Mouse (Mus musculus) left cerebral cortex, postnatal 14 days (tissue): Measurements from ENCODE around the gene Slc17a7. TPM values are rescaled to one million over a fixed set of nuclear protein-coding genes. Genes with fewer than 3 reads are reported as not detected.

Experiments used
- DNase-seq, 2 experiments: peaks; one replicate each; pipeline ENCODE4 v3.0.0; 2021 to 2022; ENCODE audit warnings: low spot score in 2 of 2, mixed read lengths in 1 of 2
- intact Hi-C: fragments of 180-260 bp; cut with DNase I; formaldehyde crosslinking; loops from one replicate; pipeline ENCODE4 v1.15.1; 2025
- microRNA-seq, 2 experiments: library from miRNA; unstranded; fragments of <30 nt; microRNA quantifications; one replicate each; pipeline ENCODE4 v1.2.0; 2022
- total RNA-seq, 2 experiments: library from RNA; stranded (reverse); gene quantifications; 2 replicates each; pipeline ENCODE4 v1.2.3; 2021

Slc17a7 gene
- total RNA-seq, 2 experiments from 2014 or later: 1,570 to 1,628 TPM

DNA sequence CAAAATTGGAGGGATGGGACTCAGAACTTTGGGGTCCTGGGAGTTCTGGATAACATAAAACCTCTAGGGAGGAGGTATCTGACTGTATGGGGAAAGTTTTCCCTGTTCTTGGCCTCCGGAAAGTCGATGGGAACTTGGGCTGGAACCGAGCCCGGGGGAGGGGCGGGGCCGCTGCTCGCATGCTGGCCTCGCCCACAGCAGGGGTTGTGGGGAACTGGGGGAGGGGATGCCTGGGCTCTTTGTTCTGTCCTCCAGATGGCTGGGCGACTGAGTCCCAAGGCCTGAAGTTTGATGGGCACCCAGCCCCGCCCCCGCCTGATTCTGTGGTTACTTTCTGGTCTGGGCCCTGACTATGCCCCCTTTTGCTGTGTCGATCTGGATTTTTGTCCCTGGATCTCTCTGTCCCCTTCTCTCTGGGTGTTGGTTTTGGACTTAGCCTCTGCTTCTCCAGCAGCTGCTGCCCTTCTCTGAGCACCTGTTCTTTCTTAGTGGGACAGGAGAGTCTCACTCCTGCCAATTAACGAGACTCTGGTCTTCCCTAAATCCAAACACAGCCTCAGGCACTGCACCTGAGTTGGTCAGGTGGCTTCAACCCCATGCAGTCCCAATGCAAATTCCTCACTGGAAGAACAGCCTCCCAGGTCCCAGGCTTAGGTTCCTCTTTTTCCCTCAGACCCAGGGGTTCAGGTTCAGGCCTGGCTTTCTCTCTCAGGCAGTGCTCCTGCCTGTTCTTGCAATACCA is 52.9 kb downstream of the Slc17a7 start:
- intact Hi-C loops: no loop called here
- peak in 1 of 2 experiments; percentile 27 for DNase-seq

DNA sequence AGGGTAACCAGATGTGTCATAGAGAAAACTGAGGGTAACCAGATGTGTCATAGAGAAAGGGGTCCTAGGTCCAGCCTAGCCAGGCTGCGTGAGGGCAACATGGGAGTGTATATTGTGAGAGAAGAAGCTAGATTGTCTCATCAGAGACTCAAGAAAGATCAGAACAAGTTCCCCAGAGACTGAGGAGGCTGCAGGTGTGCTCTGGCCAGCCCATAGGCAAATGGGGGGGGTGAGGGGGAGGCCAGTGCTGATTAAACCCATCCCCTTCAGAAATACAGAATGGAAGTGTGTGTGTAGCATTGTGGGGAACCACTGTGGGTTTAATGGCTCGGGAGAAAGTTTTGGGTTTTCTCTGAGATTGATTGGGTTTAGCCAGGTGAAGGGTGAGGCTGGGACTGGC is 57.9 kb downstream of the Slc17a7 start:
- intact Hi-C loops: no loop called here
- DNase-seq: no peak

DNA sequence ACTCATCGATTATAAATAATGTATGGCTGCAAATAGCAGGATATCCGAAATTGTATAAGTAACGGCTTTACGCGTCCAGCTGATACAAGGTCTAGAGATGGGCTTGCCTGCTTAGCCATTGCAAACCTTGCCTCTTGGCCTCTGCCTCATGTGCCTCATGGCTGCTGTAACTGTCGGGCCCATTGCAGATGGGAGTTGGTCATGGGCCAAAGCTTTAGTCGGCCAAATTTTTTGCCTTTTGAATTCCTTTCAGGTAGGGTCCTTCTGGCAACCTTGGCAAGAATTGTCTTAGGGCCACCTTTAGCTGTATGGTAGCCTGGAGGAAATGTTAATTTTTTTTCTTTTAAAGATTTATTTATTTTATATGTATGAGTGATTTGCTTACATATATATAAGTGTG is 61.1 kb downstream of the Slc17a7 start:
- no peak for DNase-seq
- intact Hi-C loops: no loop called here

Small RNA genes within 50 kb of the gene (microRNA-seq; reads per million reads assigned to microRNA genes)
- gene Mir150: 897 to 1,153 reads per million in 2 experiments
- 16.1 to 16.2 reads per million in 2 experiments for gene Mir5121
- gene Mir7055: 4.0 to 4.5 reads per million in 2 experiments

Other genes starting within 250 kb of the Slc17a7 start
- gene Ap2a1, start 234.5 kb upstream of the Slc17a7 start, total RNA-seq: 100 to 1,000 TPM; 381 to 392 TPM
- gene Tsks, start 220.7 kb upstream of the Slc17a7 start, total RNA-seq: 1 to 10 TPM; 2.6 to 2.8 TPM
- 100 to 1,000 TPM in 1 of 2 experiments, 10 to 100 TPM in 1; 97.4 to 101 TPM for gene Cpt1c, start 189.1 kb upstream of the Slc17a7 start, total RNA-seq
- 100 to 1,000 TPM; 166 to 183 TPM for gene Prmt1, start 177.4 kb upstream of the Slc17a7 start, total RNA-seq
- gene Irf3, start 166.3 kb upstream of the Slc17a7 start, total RNA-seq: 10 to 100 TPM; 26.7 to 30.4 TPM
- gene Bcl2l12, start 165.2 kb upstream of the Slc17a7 start, total RNA-seq: 1 to 10 TPM; 2.7 to 3.3 TPM
- 100 to 1,000 TPM; 153 to 162 TPM for gene Scaf1, start 147.6 kb upstream of the Slc17a7 start, total RNA-seq
- gene Rras, start 146.0 kb upstream of the Slc17a7 start, total RNA-seq: 10 to 100 TPM; 11.4 to 13.0 TPM
- 10 to 100 TPM; 61.4 to 65.7 TPM for gene Prr12, start 111.1 kb upstream of the Slc17a7 start, total RNA-seq
- gene Nosip, start 101.5 kb upstream of the Slc17a7 start, total RNA-seq: 10 to 100 TPM; 52.4 to 54.1 TPM
- gene Prrg2, start 101.3 kb upstream of the Slc17a7 start, total RNA-seq: 1 to 10 TPM; 6.6 to 7.1 TPM
- 1 to 10 TPM; 7.5 to 7.8 TPM for gene Rcn3, start 71.7 kb upstream of the Slc17a7 start, total RNA-seq
- gene Fcgrt, start 60.1 kb upstream of the Slc17a7 start, total RNA-seq: 10 to 100 TPM; 21.0 to 22.8 TPM
- gene Rps11, start 39.5 kb upstream of the Slc17a7 start, total RNA-seq: 100 to 1,000 TPM; 402 to 406 TPM
- gene Rpl13a, start 35.2 kb upstream of the Slc17a7 start, total RNA-seq: 100 to 1,000 TPM; 608 to 639 TPM
- not detected for gene Gm45713, start 27.7 kb upstream of the Slc17a7 start, total RNA-seq
- 1 to 10 TPM; 2.4 to 3.2 TPM for gene Flt3l, start 27.5 kb upstream of the Slc17a7 start, total RNA-seq
- 10 to 100 TPM; 46.9 to 48.4 TPM for gene Pih1d1, start 9.6 kb upstream of the Slc17a7 start, total RNA-seq
- gene Aldh16a1, start 9.4 kb upstream of the Slc17a7 start, total RNA-seq: 10 to 100 TPM; 10.7 to 13.5 TPM
- under 1 TPM in 1 of 2 experiments, not detected in 1; 0.18 TPM for gene Gfy, start 15.6 kb downstream of the Slc17a7 start, total RNA-seq
- not detected for gene Pth2, start 17.0 kb downstream of the Slc17a7 start, total RNA-seq
- 1 to 10 TPM; 3.0 to 3.5 TPM for gene Ccdc155, start 40.9 kb downstream of the Slc17a7 start, total RNA-seq
- 10 to 100 TPM; 13.7 to 17.3 TPM for gene Dkkl1, start 48.2 kb downstream of the Slc17a7 start, total RNA-seq
- gene Tead2, start 51.8 kb downstream of the Slc17a7 start, total RNA-seq: 1 to 10 TPM; 5.6 to 6.1 TPM
- 1 to 10 TPM; 3.4 to 4.0 TPM for gene Cd37, start 75.2 kb downstream of the Slc17a7 start, total RNA-seq
- gene Slc6a16, start 77.1 kb downstream of the Slc17a7 start, total RNA-seq: 1 to 10 TPM in 1 of 2 experiments, under 1 TPM in 1; 0.97 to 1.1 TPM
- gene Slc6a21, start 113.6 kb downstream of the Slc17a7 start, total RNA-seq: under 1 TPM; 0.40 to 0.59 TPM
- gene Trpm4, start 169.8 kb downstream of the Slc17a7 start, total RNA-seq: 10 to 100 TPM; 19.5 to 21.3 TPM
- gene Hrc, start 171.3 kb downstream of the Slc17a7 start, total RNA-seq: 1 to 10 TPM in 1 of 2 experiments, under 1 TPM in 1; 0.99 to 1.2 TPM
- gene Ppfia3, start 203.1 kb downstream of the Slc17a7 start, total RNA-seq: 100 to 1,000 TPM; 159 to 168 TPM
- 100 to 1,000 TPM; 198 to 216 TPM for gene Lin7b, start 206.6 kb downstream of the Slc17a7 start, total RNA-seq
- gene Snrnp70, start 231.8 kb downstream of the Slc17a7 start, total RNA-seq: 100 to 1,000 TPM; 373 to 398 TPM
- gene Kcna7, start 241.7 kb downstream of the Slc17a7 start, total RNA-seq: under 1 TPM in 1 of 2 experiments, not detected in 1; 0.15 TPM
- not detected for gene Ntf5, start 249.7 kb downstream of the Slc17a7 start, total RNA-seq